Mouse (Mus musculus) bone marrow macrophage, adult 2 months (primary cell): ENCODE measurements around the gene Gm28230.

ENCODE experiments used
- CTCF ChIP-seq: IDR thresholded peaks from 2 replicates; pipeline ENCODE4 v1.5.1; 2012; ENCODE audit warnings: low read depth, mild to moderate bottlenecking, low read length, moderate library complexity
- POLR2A ChIP-seq: IDR thresholded peaks from 2 replicates; pipeline ENCODE4 v1.6.1; 2012; ENCODE audit warnings: mild to moderate bottlenecking, low read depth, low read length, borderline replicate concordance

- no peak for TF ChIP-seq CTCF
- no peak for TF ChIP-seq POLR2A
Measured at GRCm38 (mm10) chr2:74735851-74736687, 9.5 kb downstream of the Gm28230 start.
